Mouse (Mus musculus): ENCODE measurements around the gene Fnip1. TPM values are rescaled to one million over a fixed set of nuclear protein-coding genes. Genes with fewer than 3 reads are reported as not detected.

Fnip1 gene
- polyA plus RNA-seq, 2 experiments, result 2.6 to 4.9 TPM

DNA sequence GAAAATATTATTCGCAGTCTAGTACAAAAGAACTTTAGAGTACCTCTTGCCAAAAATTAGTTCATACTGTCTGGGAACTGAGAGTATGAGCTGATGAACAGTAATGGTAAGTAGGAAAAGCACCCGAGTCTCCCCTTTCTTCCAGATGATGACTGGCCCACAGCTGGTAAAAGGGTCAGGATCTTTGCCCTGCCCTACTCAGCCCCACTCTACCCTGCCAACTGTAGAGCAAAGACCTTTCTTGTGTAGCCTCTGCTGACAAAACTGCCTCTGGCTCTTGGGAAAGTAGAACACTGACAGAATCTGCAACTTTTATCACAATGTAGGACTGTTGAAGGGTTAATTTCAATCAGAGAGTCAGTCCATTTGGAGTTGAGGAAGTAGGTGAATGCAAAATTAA, 117.0 kb downstream of the Fnip1 start:
- H3K27ac ChIP-seq, result no peak overlapping the region
- H3K4me1 ChIP-seq (replicated peaks; ENCODE audit: control insufficient read depth in 2 of 2, insufficient read depth in 2 of 2, low read length in 1 of 2), result no peaks in the 10 kb centered on the region
- no peak overlapping the region for H3K9ac ChIP-seq (replicated peaks)
- H3K36me3 ChIP-seq (replicated peaks; ENCODE audit: control insufficient read depth, insufficient read depth, low read depth), result no peaks in the 10 kb centered on the region
- no peak overlapping the region for H3K4me3 ChIP-seq (ENCODE audit: insufficient read depth in 1 of 2, low read depth in 2 of 2, low read length in 2 of 2)
- 81% methylated on average over 2 of the region's 2 CpGs for WGBS (ENCODE audit: insufficient replicate concordance)
- no peak for TF ChIP-seq CTCF (IDR thresholded peaks at IDR 0.05; ENCODE audit: low read depth)
- no peak for TF ChIP-seq EP300 (IDR thresholded peaks at IDR 0.05; ENCODE audit: low read depth)
- ATAC-seq (ENCODE audit: insufficient read depth) (no peak), DNase-seq (ENCODE audit: low read depth in 3 of 3, low spot score in 3 of 3) (no peak)
- H3K4me2 ChIP-seq (ENCODE audit: low read depth), result no peak overlapping the region
- no peaks in the 10 kb centered on the region for H3K9me3 ChIP-seq (ENCODE audit: control insufficient read depth, low read length)
- H3K27me3 ChIP-seq (ENCODE audit: control insufficient read depth, insufficient read depth, low read length), result no peaks in the 10 kb centered on the region

DNA sequence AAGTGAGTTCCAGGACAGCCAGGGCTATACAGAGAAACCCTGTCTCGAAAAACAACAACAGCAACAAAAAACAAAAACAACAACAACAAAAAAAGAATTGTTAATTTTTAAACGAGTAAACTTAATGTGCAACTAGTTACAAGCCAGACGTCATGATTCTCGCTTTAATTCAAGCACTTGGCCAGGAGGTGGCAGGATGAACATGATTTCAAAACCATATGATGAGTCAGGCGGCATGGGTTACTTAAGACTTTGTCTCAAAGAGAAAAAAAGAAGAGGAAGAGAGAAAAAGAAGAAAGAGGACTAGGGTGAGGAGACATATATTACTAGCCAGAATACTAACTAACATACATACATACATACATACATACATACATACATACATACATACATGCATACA, 124.8 kb downstream of the Fnip1 start:
- no peaks in the 10 kb centered on the region for H3K27me3 ChIP-seq (ENCODE audit: control insufficient read depth, insufficient read depth, low read length)
- no peaks in the 10 kb centered on the region for H3K4me1 ChIP-seq (replicated peaks; ENCODE audit: control insufficient read depth in 2 of 2, insufficient read depth in 2 of 2, low read length in 1 of 2)
- no peak overlapping the region for H3K9ac ChIP-seq (replicated peaks)
- H3K27ac ChIP-seq, result no peak overlapping the region
- 67% methylated on average over 5 of the region's 5 CpGs for WGBS (ENCODE audit: insufficient replicate concordance)
- DNase-seq (ENCODE audit: low read depth in 3 of 3, low spot score in 3 of 3), result peak in 2 of 3 experiments; percentile 12 to 29
- no peak for TF ChIP-seq EP300 (IDR thresholded peaks at IDR 0.05; ENCODE audit: low read depth)
- peak; percentile 27; the same call in 1 of the 2 replicates for TF ChIP-seq CTCF (IDR thresholded peaks at IDR 0.05; ENCODE audit: low read depth)
- ATAC-seq (ENCODE audit: insufficient read depth), result no peak
- no peaks in the 10 kb centered on the region for H3K9me3 ChIP-seq (ENCODE audit: control insufficient read depth, low read length)
- no peak overlapping the region for H3K4me2 ChIP-seq (ENCODE audit: low read depth)
- no peaks in the 10 kb centered on the region for H3K36me3 ChIP-seq (replicated peaks; ENCODE audit: control insufficient read depth, insufficient read depth, low read depth)
- no peak overlapping the region for H3K4me3 ChIP-seq (ENCODE audit: insufficient read depth in 1 of 2, low read depth in 2 of 2, low read length in 2 of 2)

Other genes with a start within 250 kb of the Fnip1 start
- not detected in 2 replicates for gene Csf2, start 188.5 kb upstream of the Fnip1 start, polyA plus RNA-seq (2012; rRNA removed)
- not detected in 2 replicates for gene Csf2, start 188.5 kb upstream of the Fnip1 start, polyA plus RNA-seq (2014; fragmentation: Nextera tagmentation; extraction: Ambion mirVana)
- not detected in 2 replicates for gene Il3, start 170.9 kb upstream of the Fnip1 start, polyA plus RNA-seq (2012; rRNA removed)
- gene Il3, start 170.9 kb upstream of the Fnip1 start, polyA plus RNA-seq (2014; fragmentation: Nextera tagmentation; extraction: Ambion mirVana), result not detected in 2 replicates
- gene Acsl6, start 134.4 kb upstream of the Fnip1 start, polyA plus RNA-seq (2012; rRNA removed), result 0.56 and 0.85 TPM in 2 replicates
- 1.1 and 1.4 TPM in 2 replicates for gene Acsl6, start 134.4 kb upstream of the Fnip1 start, polyA plus RNA-seq (2014; fragmentation: Nextera tagmentation; extraction: Ambion mirVana)
- not detected in 2 replicates for gene Meikin, start 67.5 kb upstream of the Fnip1 start, polyA plus RNA-seq (2012; rRNA removed)
- gene Meikin, start 67.5 kb upstream of the Fnip1 start, polyA plus RNA-seq (2014; fragmentation: Nextera tagmentation; extraction: Ambion mirVana), result not detected in 2 replicates
- gene Rapgef6, start 84.6 kb downstream of the Fnip1 start, polyA plus RNA-seq (2012; rRNA removed), result 5.0 and 6.9 TPM in 2 replicates
- gene Rapgef6, start 84.6 kb downstream of the Fnip1 start, polyA plus RNA-seq (2014; fragmentation: Nextera tagmentation; extraction: Ambion mirVana), result 15.7 and 17.0 TPM in 2 replicates

Measured in liver, embryonic 14.5 days (tissue).